Mouse (Mus musculus) bone marrow macrophage, adult 2 months (primary cell): ENCODE measurements around the gene Rfc2.

ENCODE experiments used
- CTCF ChIP-seq: IDR thresholded peaks from 2 replicates; pipeline ENCODE4 v1.5.1; 2012; ENCODE audit warnings: low read depth, mild to moderate bottlenecking, low read length, moderate library complexity
- POLR2A ChIP-seq: IDR thresholded peaks from 2 replicates; pipeline ENCODE4 v1.6.1; 2012; ENCODE audit warnings: mild to moderate bottlenecking, low read depth, low read length, borderline replicate concordance

DNA sequence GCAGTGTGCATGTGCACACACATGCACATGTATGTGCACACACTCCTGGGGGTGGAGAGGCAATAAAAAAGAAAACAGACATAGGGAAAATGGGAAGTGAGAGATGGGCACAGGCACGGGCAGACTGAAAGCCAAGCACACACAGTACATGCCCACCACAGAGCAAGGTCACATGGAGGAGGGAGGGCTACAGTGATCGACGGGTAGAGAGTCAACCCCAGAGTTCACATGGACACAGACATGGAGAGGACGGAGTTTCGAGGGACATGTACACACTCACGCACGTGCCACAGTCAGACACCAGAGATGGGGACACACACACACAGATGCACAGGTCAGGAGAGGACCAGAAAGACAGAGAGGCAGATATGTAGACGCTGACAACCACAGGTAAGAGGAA, 34.2 kb downstream of the Rfc2 start:
- no peak for TF ChIP-seq POLR2A
- no peak for TF ChIP-seq CTCF
